Mouse (Mus musculus) left cerebral cortex, adult 2 months (tissue): ENCODE results near the gene Gm38393. TPM values are rescaled to one million over a fixed set of nuclear protein-coding genes. Genes with fewer than 3 reads are reported as not detected.

Experiments used
- DNase-seq, 2 experiments: peaks; one replicate each; pipeline ENCODE4 v3.0.0; 2021 to 2022; ENCODE audit warnings: low spot score in 2 of 2, mixed read lengths in 1 of 2; ENCODE audit errors: extremely low spot score in 1 of 2
- H3K27ac ChIP-seq: fragments of 200-600 bp; 2 replicates; pipeline ENCODE4 v1.8.1; 2022
- H3K4me3 ChIP-seq: fragments of 200-600 bp; 2 replicates; pipeline ENCODE4 v1.8.1; 2022
- CTCF ChIP-seq: fragments of 200-600 bp; IDR thresholded peaks from 2 replicates; pipeline ENCODE4 v1.8.1; 2022; ENCODE audit warnings: antibody characterized with exemption, mild to moderate bottlenecking, moderate library complexity
- intact Hi-C: fragments of 180-260 bp; cut with DNase I; formaldehyde crosslinking; loops from one replicate; pipeline ENCODE4 v1.15.1; 2025
- long read RNA-seq, 2 experiments: library from polyadenylated mRNA; stranded (forward); transcript quantifications; one replicate each; pipeline ENCODE4 v2.0.0; 2021; ENCODE audit warnings: borderline mapping rate in 2 of 2
- total RNA-seq, 2 experiments: library from RNA; stranded (reverse); gene quantifications; 2 replicates each; pipeline ENCODE4 v1.2.3; 2021

The Gm38393 gene
- total RNA-seq: 10 to 100 TPM; 78.6 to 82.6 TPM
- long read RNA-seq, experiment 1: 0 reads
- long read RNA-seq, experiment 2: 0 reads

DNA sequence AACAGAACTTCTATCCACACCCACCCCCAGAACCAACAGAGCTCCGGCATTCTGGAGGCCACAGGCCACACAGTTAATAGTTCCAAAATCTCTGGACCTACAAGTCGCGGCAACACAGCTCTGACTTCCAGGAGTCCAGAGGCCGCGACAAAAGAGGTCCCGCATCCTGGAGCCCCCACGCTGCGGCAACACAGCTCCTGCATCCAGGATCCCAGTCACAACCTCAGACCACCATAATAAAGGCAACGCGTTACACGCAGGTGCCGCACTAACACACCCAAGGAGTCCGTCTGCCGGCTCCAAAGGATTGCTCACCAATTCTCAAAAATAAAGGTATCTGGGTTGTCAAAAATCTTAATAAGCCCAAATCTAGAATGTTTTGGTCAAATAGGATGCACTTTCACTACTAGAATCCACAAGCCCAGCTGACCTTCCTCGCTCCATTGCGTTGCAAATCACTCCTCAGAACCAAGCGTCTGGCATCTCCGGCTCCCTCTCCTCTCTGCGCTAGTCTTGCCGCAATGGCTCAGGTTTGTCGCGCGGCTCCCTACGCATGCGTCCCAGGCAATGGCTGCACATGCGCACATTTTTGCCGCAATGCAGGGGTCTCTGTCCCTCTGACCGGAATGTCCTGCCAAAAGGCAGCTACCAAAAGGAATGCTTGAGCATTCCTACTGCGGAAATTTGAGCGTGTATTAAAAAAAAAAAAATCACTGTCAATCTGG, at the start of gene Gm38393, which contains the start of gene Snurf:
Gm38393 (minus strand) TSS at position 459 of the 725 bp plus-strand sequence.
Snurf (minus strand) TSS at position 444 of the 725 bp plus-strand sequence.
- TF ChIP-seq CTCF: no peak
- intact Hi-C loops: loop anchor here (5.0 kb wide), 1 partner anchor 238 kb away; no protein-coding TSS in a partner anchor
- DNase-seq: peak; percentile 79 to 82
- Histone ChIP-seq H3K27ac (peak within 1 kb of the TSS; percentile 92), H3K4me3 (peak within 1 kb of the TSS; percentile 61)

GRCm38 (mm10) chr7:60047481-60048201, 42.8 kb upstream of the Gm38393 start:
- peak; percentile 52 to 61 for DNase-seq
- H3K4me3 ChIP-seq: peak overlapping the region; percentile 20
- intact Hi-C loops: no loop called here
- no peak for TF ChIP-seq CTCF
- no peak overlapping the region for H3K27ac ChIP-seq

DNA sequence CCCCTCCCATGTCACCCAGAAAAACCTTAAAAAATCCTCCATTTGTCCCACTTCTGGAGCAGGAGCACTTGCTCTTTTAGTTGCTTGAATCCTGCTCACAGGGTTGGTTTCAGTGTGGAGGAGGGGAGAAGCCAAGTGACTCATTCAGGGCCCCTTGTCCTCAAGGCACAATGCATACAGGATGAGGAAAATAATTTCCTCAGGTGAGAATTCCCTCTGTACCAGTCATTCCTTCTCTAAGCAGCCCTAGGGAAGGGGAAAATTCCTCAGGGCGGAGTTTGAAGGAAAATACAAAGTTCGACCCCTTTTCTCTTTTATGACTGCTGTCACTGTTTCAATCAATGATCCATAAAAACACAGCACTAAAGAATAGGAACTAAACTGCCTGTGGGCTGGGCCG, 8.3 kb upstream of the Gm38393 start:
- no peak for TF ChIP-seq CTCF
- no peak for DNase-seq
- Histone ChIP-seq H3K4me3 (no peak overlapping the region), H3K27ac (no peak overlapping the region)
- intact Hi-C loops: no loop called here

DNA sequence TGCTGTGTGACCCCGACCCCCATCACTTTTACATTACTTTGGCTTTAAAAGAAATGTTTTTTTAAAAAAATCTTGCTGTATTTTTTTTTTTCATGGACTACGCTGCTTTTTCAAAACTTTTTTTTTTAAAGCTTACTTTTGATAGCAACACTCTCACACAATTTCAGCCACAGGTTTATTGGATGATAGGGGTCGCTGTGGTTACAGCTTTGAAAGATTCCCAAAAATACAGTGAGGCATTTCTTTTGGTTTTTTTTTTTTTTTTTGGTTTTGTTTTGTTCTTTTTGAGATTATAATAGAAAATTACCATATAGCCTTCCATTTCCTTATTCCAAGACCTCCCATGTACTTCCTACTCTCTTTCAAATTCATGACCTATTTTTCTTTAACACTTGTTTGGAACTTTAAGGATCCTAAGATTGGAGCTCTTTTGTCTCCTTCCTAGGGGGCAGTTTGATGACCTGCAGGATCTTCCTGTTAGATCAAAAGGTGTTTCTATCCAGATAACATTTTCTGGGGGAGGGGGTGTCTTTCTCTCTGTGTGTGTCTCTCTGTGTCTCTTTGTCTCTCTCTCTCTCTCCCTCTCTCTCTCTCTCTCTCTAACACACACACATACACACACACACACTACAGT, 3.0 kb upstream of the Gm38393 start:
- intact Hi-C loops: loop anchor here (5.0 kb wide), 1 partner anchor 234 kb away; no protein-coding TSS in a partner anchor
- Histone ChIP-seq H3K4me3 (no peak overlapping the region), H3K27ac (no peak overlapping the region)
- TF ChIP-seq CTCF: peak; percentile 19; the same call in 1 of the 2 replicates
- no peak for DNase-seq

DNA sequence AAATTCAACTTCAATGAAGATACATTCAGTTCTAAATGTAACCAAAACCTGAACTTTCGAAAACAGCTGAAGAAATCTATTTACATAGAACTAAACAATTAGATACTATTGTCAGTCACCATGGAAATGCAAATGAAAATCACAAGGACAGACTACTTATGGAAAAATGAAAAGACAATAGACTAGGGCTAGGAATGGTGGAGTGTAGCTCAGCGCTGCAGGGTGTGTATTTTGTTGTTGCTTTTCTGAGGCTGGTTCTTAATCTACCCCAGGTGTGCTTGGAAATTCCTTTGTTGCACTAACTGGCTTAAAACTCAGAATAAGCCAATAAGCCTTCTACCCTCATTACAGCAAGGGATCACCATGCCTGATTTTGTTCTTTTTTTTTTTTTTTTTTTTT, 1.4 kb upstream of the Gm38393 start:
- TF ChIP-seq CTCF: no peak
- no peak overlapping the region for H3K4me3 ChIP-seq
- no peak for DNase-seq
- H3K27ac ChIP-seq: no peak overlapping the region
- intact Hi-C loops: loop anchor here (5.0 kb wide), 1 partner anchor 236 kb away; no protein-coding TSS in a partner anchor

- Histone ChIP-seq H3K4me3 (peak overlapping the region; percentile 61), H3K27ac (peak overlapping the region; percentile 92)
- peak; percentile 19 to 22 for DNase-seq
- intact Hi-C loops: no loop called here
- no peak for TF ChIP-seq CTCF
These were observed 801 bp downstream of the Gm38393 start for GRCm38 (mm10) chr7:60003921-60004605.

- intact Hi-C loops: no loop called here
- peak; percentile 24 for DNase-seq
- peak overlapping the region; percentile 92 for H3K27ac ChIP-seq
- TF ChIP-seq CTCF: no peak
- peak overlapping the region; percentile 61 for H3K4me3 ChIP-seq
These were observed 1.6 kb downstream of the Gm38393 start for GRCm38 (mm10) chr7:60003006-60003865.

DNA sequence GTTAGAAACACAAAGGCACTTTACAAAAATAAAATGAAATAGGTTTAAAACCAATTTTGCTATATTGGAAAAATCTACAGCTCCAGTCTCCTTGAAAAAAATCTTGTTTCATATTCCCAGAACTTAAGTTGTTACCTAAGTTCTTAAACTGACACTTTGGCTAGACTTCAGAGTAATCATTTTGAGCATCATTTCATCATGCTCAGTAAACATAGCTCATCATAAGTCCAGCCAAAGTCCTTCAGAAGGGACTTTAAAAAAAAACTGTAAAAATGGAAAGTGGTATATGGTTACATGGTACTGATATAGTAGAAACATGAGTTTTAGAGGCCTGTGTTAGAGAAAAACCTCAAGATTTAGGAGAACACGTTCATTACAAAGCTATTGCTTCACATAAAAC, 26.2 kb downstream of the Gm38393 start:
- intact Hi-C loops: no loop called here
- DNase-seq: no peak
- TF ChIP-seq CTCF: no peak
- Histone ChIP-seq H3K27ac (no peak overlapping the region), H3K4me3 (no peak overlapping the region)

Other genes with a start within 250 kb of the Gm38393 start
- 1,000 to 10,000 TPM; 2,228 to 2,355 TPM for gene Snurf, start within 50 bp of the Gm38393 start, total RNA-seq
- gene Snrpn, start 135.2 kb upstream of the Gm38393 start, total RNA-seq: 100 to 1,000 TPM; 856 to 893 TPM